Mouse (Mus musculus) heart, postnatal 36 days (tissue): Measurements from ENCODE around the gene AI467606. TPM values are rescaled to one million over a fixed set of nuclear protein-coding genes. Genes with fewer than 3 reads are reported as not detected.
A peak's percentile ranks its signal among the peaks of the same experiment; 100 is the strongest.

ENCODE experiments used
- DNase-seq, 2 experiments: peaks; one replicate each; pipeline ENCODE4 v3.0.0; 2021 to 2022
- intact Hi-C: fragments of 180-260 bp; cut with DNase I; formaldehyde crosslinking; loops from one replicate; pipeline ENCODE4 v1.15.1; 2025
- total RNA-seq, 2 experiments: library from RNA; stranded (reverse); gene quantifications; 2 replicates each; pipeline ENCODE4 v1.2.3; 2021

Gene AI467606
- total RNA-seq, 2 experiments from 2014 or later: 1.6 to 1.9 TPM

DNA sequence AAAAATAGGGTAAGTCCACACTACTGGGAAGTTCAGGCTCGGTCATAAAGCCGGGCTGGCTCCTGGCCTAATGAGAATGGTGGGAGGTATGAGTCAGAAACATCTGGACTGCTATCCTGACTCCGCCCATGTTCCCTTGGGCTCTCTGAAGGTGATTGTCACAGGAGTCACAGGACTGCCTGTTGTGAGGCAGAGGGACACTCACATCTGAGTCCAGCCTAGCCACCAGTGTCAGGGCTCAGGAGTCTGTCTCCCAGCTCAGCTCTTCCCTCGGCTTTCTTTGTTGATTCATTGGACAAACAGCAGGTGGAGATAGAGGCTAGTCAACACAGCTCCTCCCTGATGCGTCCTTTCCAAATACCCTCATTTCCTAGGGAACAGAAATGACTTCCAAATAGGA lies 26.8 kb downstream of the AI467606 start:
- intact Hi-C loops: loop anchor here (5.0 kb wide), 2 partner anchors 69 to 109 kb away; no protein-coding TSS in a partner anchor
- peak in 1 of 2 experiments; percentile 29 for DNase-seq

DNA sequence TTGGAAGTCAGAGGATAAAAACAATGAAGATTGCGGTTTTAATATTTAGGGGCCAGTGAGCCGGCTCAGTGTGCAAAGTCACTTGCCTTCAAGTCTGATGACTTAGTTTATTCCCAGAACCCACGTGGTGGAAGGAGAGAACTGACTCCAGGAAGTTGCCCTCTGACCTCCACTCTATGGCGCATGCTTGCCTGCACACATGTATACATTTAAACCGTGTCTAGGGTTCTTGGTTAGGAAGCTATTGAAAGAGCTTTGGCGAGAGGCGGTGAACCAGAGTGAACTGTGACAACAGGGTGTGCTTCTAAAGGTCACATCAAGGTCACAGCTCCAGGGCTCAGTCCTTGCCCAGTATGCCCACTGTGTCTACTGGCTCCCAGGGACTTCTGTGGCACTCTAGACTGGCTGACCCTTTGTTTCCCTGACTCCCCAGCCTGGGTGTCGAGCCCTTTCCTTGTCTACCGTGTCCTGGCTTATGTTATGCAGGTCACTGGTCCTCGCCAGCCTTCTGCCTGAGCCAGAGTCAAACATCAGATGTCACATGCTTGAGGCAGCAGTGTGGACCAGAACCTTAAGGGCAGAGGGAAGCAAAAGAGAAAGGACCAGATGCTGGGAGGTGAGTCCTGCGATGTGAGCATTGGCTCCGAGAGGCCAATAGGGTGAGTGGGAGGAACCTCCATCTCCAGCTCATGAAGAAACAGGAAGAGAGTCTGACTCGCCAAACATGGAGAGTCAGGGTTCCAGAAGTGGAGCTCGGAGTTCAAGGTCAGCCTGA lies 27.7 kb downstream of the AI467606 start:
- intact Hi-C loops: loop anchor here (5.0 kb wide), 2 partner anchors 68 to 108 kb away; no protein-coding TSS in a partner anchor
- DNase-seq: no peak

DNA sequence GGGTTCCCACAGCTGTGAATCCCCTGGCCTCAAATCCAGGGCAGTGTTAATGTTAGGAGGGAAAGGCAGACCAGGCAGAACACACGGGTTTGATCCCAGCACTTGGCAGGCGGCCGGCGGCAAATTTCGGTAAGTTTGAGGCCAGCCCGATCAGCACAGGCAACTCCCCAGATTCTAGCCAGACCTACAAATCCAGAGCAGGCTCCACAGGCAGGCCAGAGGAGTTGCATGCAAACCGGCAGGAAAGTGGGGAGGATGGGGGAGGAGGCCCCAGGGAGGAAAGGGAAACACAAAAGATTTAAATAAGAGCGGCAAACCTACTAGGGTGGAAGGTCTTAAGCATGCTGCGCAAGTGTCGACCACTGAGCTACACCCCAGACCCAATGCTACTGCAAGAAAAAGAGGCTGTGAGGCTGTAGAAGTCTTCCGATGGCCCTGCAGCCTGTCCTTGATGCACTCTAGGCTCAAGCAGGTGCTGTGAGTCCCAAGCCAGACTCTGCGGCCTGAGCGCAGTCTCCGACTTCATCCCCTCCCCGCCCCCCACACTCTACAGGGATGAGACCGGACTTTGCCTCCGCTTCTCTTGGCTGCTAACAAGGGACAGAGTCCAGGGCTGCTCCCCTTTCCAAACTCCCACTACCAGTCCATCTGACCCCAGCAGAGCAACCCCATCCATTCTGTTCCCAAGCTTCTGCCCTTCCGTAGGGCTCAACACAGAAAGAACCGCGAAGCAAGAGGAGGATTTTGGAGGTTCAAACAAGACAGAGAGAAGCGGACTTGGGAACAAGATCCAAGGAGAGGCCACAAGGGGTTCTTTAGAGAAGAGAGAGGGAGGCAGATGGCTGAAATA lies 30.1 kb downstream of the AI467606 start:
- intact Hi-C loops: no loop called here
- no peak for DNase-seq

DNA sequence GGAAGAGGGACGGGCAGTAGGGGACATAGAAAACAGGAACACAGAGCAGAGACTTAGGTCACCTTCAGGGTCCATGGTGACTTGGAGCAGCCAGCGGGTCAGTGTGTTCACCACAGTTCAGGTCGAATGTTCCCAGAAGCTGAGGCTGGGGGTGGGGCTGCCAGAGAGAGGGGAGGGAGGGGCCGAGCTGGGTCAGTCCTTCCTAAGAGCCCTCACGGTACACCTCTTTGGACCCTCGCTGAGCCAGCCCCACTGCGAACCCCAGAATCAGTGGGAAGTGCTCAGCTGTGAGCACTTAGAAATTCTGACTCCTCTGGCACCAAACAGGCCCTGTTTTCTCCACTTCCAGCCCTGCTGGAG lies 30.7 kb downstream of the AI467606 start, which contains the start of gene Qprt:
Gene Qprt (minus strand): TSS at position 316 of the 360 bp plus-strand sequence.
- no peak for DNase-seq
- intact Hi-C loops: no loop called here

DNA sequence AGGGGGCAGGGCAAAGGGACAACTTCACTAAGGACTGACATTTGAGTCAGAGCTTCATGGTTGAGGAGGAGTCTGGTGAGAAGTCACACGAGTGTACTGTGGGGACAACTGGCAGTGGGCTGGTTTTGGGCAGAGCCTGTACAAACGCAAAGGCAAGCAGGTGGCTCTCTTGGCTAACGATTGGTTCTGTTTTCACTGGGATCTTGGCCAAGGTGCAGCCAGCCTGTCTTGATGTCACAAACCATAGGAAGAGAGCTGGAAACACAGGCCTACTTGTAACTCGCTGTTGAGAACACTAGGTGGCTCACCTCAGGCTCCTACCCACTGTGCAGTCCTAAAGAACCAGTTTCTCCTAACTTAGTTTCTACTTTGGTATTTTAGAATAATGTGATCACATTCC lies 38.5 kb downstream of the AI467606 start:
- intact Hi-C loops: loop anchor here (2.0 to 5.0 kb wide), 2 partner anchors 38 to 99 kb away; no protein-coding TSS in a partner anchor

DNA sequence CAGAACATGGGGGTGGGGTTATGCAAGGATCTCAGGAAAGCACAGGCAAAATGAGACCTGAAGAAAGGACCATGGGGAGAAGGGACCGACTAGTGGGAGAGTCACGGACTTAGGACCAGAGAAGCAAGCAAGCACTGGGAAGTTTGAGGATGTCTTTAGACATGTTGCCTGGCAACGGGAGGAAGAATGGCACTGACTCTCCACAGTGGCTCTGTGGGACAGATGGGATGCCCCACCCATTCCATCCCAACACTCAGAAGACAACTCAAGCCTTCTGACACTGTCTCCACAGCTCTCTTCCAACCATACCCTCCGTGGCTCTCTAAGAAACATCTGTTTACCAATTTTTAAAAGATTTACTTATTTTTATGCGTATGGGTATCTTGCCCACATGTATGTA lies 42.0 kb downstream of the AI467606 start:
- no peak for DNase-seq
- intact Hi-C loops: loop anchor here (5.0 kb wide), 1 partner anchor 34 kb away; no protein-coding TSS in a partner anchor

More for the DNA sequence above, 38.5 kb downstream of the AI467606 start:
- DNase-seq: no peak

DNA sequence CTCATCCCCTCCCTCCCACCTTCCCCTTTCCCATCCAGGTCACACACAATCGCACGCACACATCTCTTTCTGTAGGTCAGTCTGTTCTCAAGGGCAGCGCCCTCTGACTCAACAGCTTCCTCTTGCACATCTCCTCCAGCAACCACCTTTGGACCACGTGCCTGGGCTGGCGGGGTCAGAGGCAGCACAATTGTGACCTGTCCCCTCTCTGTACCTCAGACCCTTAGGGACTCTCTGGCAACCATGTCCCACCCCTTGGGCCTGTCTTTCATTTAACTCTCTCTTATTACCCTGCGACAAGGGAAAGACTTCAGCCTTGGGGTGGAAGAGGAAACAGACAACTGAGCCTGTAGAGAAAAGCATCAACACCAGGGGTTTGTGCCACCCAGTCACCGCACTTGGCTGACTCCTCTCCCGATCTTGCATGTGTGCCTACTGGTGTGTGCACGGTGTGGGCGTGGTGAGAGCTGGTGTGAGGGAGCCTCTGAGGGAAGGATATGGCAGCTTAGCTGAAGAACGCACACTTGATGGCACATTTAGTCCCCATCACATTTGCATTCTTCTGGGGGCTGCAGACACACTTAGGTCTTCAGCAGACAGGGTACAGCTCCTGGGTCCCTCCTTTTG lies 43.8 kb downstream of the AI467606 start:
- intact Hi-C loops: loop anchor here (5.0 kb wide), 1 partner anchor 32 kb away; no protein-coding TSS in a partner anchor
- no peak for DNase-seq

DNA sequence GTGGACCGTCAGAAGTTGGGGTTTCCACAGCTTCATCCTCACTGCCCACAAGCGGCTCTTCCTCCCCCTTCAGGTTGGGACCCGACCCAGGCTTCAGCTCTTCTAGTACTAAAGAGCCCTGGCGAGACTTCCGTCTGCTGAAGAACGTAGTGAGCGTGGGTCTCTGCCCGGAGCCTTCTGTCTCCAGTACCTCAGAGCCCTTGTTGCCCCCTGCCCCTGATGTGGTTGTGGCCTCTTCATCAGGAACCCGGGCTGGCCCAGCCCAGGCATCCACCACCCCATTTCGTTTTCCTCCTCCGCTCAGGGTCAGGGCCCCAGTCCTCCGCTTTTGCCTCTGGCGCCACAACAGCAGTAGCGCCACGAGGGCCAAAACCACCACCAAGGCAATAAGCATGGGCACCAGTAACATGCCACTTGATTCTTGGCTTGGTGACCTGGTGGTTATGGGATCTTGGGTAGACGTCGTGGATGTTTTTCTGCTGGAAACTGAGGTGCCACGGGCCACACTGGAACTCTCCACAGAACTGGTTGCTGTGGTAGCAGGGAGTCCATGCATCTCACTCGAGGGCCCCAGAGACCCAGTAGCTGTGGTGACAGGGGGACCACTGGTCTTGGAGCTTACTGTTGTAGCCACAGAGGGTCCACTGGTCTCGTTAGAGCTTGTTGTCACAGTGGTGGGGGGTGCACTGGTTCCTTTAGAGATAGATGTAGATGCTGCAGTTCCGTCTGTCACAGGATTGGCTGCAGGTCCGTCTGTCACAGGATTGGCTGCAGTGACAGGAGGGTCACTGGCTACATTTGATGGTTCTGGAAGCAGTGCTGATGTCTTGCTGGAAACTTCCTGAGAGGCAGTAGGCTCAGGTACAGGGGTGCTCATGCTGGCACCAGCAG lies 45.3 kb downstream of the AI467606 start:
- no peak for DNase-seq
- intact Hi-C loops: no loop called here

DNA sequence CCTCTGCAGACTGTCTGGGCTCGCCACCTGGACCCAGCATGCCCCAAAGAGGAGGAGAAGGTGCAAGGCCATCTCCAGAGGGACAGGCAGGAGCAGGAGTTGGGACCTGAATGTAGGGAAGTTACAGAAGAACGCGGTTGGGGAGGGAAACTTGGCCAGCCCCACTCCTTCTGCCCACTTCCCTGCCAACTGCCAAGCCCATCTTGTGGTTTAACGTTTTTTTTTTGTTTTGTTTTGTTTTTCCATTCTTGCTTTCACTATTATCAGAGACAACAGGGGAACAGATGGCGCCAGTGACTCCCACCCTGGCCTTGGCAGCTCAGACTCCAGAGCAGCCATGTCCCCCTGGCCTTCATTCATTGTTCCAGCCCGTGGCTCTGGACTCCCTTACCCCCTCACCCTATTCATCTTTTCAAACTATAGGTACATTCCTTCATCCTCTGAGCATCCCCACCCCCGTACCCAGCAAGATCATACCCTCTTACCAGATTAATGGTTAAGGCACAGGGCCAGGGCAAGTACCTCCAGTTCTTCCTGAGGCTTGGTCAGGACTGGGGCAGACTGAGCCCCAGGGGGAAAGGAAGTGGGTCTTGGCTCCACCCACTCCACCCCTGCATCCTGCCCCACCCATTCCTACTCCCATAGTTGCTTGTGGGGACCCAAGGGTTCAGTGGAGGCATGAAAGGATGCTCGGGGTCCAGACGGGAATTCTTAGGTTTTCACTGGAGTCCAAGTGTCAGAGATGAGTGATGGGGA lies 46.3 kb downstream of the AI467606 start, which contains the start of gene Spn:
Gene Spn (minus strand): TSS at position 562 of the 756 bp plus-strand sequence.
- DNase-seq: no peak
- intact Hi-C loops: no loop called here

DNA sequence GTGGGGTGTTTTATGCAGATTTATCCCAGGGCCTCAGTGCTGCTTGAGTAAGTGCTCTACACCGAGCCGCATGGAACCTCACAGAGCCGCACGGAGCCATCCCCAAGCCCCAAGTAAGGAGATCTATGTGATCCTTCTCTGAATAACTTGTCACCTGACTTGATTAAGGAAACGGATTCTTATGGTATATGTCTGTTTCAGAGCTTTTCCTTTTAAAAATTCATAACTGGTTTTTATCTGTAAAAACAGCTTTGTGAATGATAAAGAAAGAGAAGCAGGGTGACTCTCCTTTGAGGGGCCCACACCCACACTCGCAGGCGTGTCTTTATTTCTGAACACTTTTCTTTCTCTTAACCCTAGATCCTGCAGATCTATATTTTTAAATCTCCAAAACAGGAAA lies 47.9 kb downstream of the AI467606 start:
- DNase-seq: no peak
- intact Hi-C loops: no loop called here

DNA sequence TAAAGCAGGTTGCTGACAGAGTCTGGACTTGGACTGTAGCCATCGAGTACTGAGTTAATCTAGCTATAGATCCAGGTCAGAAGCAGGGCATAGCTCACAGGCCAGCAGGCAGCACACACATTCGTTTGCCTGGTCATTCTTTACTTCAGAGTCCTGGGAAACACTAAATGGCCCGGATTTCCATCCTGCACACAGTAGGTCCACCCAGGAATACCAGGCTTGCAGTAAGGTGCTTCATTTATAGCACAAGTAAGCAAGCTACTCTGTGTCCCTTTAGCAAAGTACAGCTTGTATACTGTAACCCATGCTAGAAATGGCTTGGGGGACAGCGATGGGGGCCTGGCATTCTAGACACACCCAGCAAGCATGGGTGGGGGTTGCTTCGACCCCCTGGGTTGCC lies 48.4 kb downstream of the AI467606 start:
- DNase-seq: no peak
- intact Hi-C loops: no loop called here

DNA sequence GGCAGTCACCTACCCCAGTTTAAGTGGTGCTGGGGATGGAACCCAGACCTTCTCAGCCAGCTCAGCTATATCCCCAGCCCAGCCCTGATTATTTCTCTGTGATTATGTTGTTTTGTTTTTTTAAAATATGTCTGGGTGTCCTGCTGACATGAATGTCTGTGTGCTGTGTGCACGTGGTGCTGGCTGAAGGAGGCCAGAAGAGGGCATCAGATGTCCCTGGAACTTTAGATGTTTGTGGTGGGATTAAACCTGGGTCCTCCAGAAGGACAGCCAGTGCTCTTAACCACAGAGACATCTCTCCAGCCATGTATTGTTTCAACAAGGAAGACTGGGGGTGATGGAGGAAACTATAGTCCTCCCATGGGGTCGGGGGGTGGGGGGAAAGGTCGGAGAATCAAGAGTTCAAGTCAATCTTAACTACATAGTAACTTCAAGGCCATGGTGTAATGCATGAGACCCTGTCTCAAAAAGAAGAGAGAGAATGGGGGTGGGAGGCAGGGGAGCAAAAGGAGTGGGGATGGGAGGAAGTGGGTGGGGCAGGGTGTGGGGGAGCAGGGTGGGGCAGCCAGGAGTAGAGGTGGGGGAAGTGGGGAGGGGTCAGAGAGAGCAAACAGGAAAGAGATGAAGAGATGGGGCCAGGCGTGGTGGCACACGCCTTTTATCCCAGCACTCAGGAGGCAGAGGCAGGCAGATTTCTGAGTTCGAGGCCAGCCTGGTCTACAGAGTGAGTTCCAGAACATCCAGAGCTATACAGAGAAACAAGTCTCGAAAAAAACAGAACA lies 49.7 kb downstream of the AI467606 start:
- intact Hi-C loops: no loop called here

DNA sequence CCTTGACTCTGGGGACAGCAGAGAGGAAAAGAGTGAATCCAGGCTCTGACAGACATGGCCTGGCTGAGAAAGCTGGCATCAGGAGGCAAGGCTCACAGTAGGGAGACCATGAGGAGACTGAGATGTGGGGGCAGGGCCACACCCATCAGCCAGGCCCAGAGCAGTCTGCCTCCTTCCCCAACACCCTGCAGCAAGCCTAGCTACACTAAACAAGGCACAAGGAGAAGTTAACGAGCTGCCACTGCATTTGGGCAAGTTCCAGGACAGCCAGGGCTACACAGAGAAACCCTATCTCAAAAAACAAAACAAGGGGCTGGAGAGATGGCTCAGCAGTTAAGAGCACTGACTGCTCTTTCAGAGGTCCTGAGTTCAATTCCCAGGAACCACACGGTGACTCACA lies 51.1 kb downstream of the AI467606 start:
- intact Hi-C loops: no loop called here
- no peak for DNase-seq

More for the DNA sequence above, 49.7 kb downstream of the AI467606 start:
- DNase-seq: no peak

DNA sequence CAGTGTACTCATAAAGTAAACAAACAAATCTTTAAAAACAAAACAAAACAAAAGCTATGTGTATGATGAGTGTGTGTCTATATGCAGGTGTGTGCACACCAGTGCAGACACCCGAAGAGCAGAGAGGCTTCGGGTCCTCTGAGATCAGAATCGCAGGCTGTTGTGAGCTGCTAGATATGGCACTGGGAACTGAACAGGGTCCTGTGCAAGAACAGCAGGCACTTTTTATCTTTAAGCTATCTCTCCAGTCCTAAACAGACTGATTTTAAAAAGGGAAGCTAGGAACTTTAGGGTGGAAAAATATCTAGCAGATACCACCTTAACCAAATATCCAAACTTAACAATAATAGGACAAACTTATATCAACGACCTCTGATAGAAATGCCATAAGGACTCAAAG lies 51.5 kb downstream of the AI467606 start:
- no peak for DNase-seq
- intact Hi-C loops: no loop called here
